Mouse (Mus musculus): ENCODE results near the gene Olfr1247. TPM values are rescaled to one million over a fixed set of nuclear protein-coding genes. Genes with fewer than 3 reads are reported as not detected.

Gene Olfr1247
- polyA plus RNA-seq (2012; rRNA removed; ENCODE audit: low replicate concordance): not detected in 2 replicates

DNA sequence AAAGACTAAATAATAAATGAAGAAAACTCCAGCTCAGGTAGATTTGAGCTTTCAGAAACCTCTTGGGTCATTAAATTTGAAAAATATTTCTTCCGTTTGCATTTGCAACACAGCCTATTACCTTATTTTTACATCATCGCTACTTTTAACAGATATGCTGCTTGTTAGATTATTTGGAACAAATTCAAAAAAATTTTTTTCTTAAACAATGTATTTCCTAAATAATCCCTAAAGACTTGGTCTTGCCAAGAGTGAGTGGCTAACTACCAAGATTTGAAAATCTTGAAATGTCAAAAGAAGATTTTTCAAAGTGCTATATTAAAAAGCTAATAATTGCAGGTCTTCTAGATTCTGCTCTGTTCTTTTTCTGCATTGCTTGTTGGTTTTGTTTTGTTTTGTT, at the start of gene Olfr1247:
Gene Olfr1247 (minus strand): TSS at position 101 of the 400 bp plus-strand sequence.

GRCm38 (mm10) chr2:89661367-89661766, 47.4 kb upstream of the Olfr1247 start, which contains the start of gene Olfr1250:
Gene Olfr1250, minus strand, starts transcription at chr2:89661467.

DNA sequence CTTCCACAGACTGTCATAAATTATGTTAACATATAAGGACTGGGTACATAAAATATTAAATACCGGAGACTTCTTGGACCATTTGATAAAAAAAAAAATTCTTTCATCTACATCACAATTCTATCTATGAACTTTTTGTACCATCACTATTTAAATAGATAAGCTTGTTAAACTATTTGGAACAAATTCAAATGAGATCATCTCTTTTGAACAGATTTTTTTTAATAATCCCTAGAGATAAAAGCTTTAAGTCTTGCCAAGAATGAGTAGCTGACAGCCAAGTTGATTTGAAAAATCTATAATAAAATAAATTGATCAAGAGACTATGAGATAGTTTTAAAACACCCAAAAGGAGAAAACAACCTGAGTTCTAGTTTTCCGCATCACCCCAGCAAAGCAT, 21.0 kb upstream of the Olfr1247 start, which contains the start of gene Olfr1249:
Gene Olfr1249 (minus strand): TSS at position 101 of the 400 bp plus-strand sequence.

GRCm38 (mm10) chr2:89618145-89618544, 4.2 kb upstream of the Olfr1247 start, which contains the start of gene Olfr1248:
Gene Olfr1248, minus strand, starts transcription at chr2:89618245.

GRCm38 (mm10) chr2:89593057-89593456, 20.9 kb downstream of the Olfr1247 start, which contains the start of gene Olfr1246:
Gene Olfr1246, minus strand, starts transcription at chr2:89593157.

DNA sequence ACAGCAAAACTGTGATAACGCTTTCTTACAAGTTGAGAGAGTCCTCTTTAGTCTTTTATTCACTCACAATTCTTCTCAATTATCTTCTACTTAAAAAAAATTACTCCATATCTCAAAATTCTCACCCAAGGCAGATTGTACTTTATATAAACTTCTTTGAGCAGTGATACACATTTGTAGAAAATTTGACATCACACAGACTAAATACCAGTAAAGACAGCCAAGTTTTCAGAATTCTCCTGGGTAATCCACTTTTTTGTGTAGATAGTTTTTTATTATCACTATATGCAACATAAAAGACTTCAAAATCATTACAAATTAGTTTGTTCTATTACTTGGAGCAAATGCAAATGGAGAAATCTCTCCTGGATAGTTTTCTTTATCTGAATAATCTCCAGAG, 35.6 kb downstream of the Olfr1247 start, which contains the start of gene Olfr1245:
Gene Olfr1245 (minus strand): TSS at position 101 of the 400 bp plus-strand sequence.

Other genes starting within 250 kb of the Olfr1247 start
- not detected in 2 replicates for gene Olfr1234, start 249.3 kb downstream of the Olfr1247 start, polyA plus RNA-seq (2012; rRNA removed; ENCODE audit: low replicate concordance)
- not detected in 2 replicates for gene Olfr1238, start 204.5 kb downstream of the Olfr1247 start, polyA plus RNA-seq (2012; rRNA removed; ENCODE audit: low replicate concordance)
- gene Olfr1239, start 193.7 kb downstream of the Olfr1247 start, polyA plus RNA-seq (2012; rRNA removed; ENCODE audit: low replicate concordance): not detected in 2 replicates
- not detected in 2 replicates for gene Olfr1240, start 171.1 kb downstream of the Olfr1247 start, polyA plus RNA-seq (2012; rRNA removed; ENCODE audit: low replicate concordance)
- not detected in 2 replicates for gene Olfr1241, start 127.0 kb downstream of the Olfr1247 start, polyA plus RNA-seq (2012; rRNA removed; ENCODE audit: low replicate concordance)
- gene Olfr1242, start 115.8 kb downstream of the Olfr1247 start, polyA plus RNA-seq (2012; rRNA removed; ENCODE audit: low replicate concordance): not detected in 2 replicates
- not detected in 2 replicates for gene Olfr1243, start 82.6 kb downstream of the Olfr1247 start, polyA plus RNA-seq (2012; rRNA removed; ENCODE audit: low replicate concordance)
- not detected in 2 replicates for gene Olfr1245, start 35.7 kb downstream of the Olfr1247 start, polyA plus RNA-seq (2012; rRNA removed; ENCODE audit: low replicate concordance)
- not detected in 2 replicates for gene Olfr1246, start 21.0 kb downstream of the Olfr1247 start, polyA plus RNA-seq (2012; rRNA removed; ENCODE audit: low replicate concordance)
- not detected in 2 replicates for gene Olfr1248, start 4.1 kb upstream of the Olfr1247 start, polyA plus RNA-seq (2012; rRNA removed; ENCODE audit: low replicate concordance)
- not detected in 2 replicates for gene Olfr1249, start 20.9 kb upstream of the Olfr1247 start, polyA plus RNA-seq (2012; rRNA removed; ENCODE audit: low replicate concordance)
- gene Olfr1250, start 47.3 kb upstream of the Olfr1247 start, polyA plus RNA-seq (2012; rRNA removed; ENCODE audit: low replicate concordance): not detected in 2 replicates
- gene Olfr1251, start 57.8 kb upstream of the Olfr1247 start, polyA plus RNA-seq (2012; rRNA removed; ENCODE audit: low replicate concordance): not detected in 2 replicates
- not detected in 2 replicates for gene Olfr1252, start 110.9 kb upstream of the Olfr1247 start, polyA plus RNA-seq (2012; rRNA removed; ENCODE audit: low replicate concordance)
- not detected in 2 replicates for gene Olfr1253, start 143.0 kb upstream of the Olfr1247 start, polyA plus RNA-seq (2012; rRNA removed; ENCODE audit: low replicate concordance)
- not detected in 2 replicates for gene Olfr1254, start 179.5 kb upstream of the Olfr1247 start, polyA plus RNA-seq (2012; rRNA removed; ENCODE audit: low replicate concordance)
- gene Olfr1255, start 197.9 kb upstream of the Olfr1247 start, polyA plus RNA-seq (2012; rRNA removed; ENCODE audit: low replicate concordance): not detected in 2 replicates
- not detected in 2 replicates for gene Olfr1256, start 227.4 kb upstream of the Olfr1247 start, polyA plus RNA-seq (2012; rRNA removed; ENCODE audit: low replicate concordance)
- not detected in 2 replicates for gene Olfr48, start 234.1 kb upstream of the Olfr1247 start, polyA plus RNA-seq (2012; rRNA removed; ENCODE audit: low replicate concordance)

Data from mammary gland, adult 2 months (tissue).